Mouse (Mus musculus) bone marrow macrophage, adult 2 months (primary cell): ENCODE results near the gene Aldh1l2. TPM values are rescaled to one million over a fixed set of nuclear protein-coding genes. Genes with fewer than 3 reads are reported as not detected.

Experiments
- H3K27ac ChIP-seq: 2 replicates; pipeline ENCODE4 v1.5.1; 2012; ENCODE audit warnings: low read depth, low read length; ENCODE audit not compliant: insufficient read depth
- H3K4me1 ChIP-seq: 2 replicates; pipeline ENCODE4 v1.6.1; 2012; ENCODE audit warnings: low read length; ENCODE audit not compliant: control insufficient read depth, insufficient read depth
- H3K4me3 ChIP-seq: 2 replicates; pipeline ENCODE4 v1.5.1; 2012; ENCODE audit warnings: mild to moderate bottlenecking, low read length, moderate library complexity; ENCODE audit not compliant: insufficient read depth
- CTCF ChIP-seq: IDR thresholded peaks from 2 replicates; pipeline ENCODE4 v1.5.1; 2012; ENCODE audit warnings: low read depth, mild to moderate bottlenecking, low read length, moderate library complexity
- POLR2A ChIP-seq: IDR thresholded peaks from 2 replicates; pipeline ENCODE4 v1.6.1; 2012; ENCODE audit warnings: mild to moderate bottlenecking, low read depth, low read length, borderline replicate concordance
- polyA plus RNA-seq: library from polyadenylated mRNA; stranded (reverse); fragments of >200 nt; gene quantifications from 2 replicates; pipeline ENCODE4 v1.2.4, GENCODE M21; 2012; ENCODE audit not compliant: missing spikeins, insufficient read depth, insufficient read length

The Aldh1l2 gene
- polyA plus RNA-seq, 1 experiment, result 1.2 TPM

DNA sequence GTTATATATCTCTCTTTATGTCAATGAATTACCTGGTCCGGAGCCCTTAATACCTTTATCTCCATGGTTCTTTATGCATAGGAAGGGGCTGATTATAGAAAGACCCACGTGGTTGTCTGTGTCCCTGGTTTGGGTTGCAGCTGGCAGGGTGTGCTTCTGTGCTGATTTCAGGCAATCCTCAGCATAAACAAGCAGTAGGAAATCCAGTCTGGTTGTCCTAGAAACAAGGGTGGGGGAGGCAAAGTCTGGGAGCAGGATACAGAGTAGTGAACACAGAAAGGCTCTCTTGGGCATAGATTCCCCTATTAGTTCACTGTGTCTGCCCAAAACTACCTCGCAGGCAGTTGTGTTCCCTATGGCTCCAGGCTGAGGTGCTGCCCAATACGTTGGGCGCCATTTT is 56.7 kb downstream of the Aldh1l2 start:
- Histone ChIP-seq H3K4me1 (no peaks in the 10 kb centered on the region), H3K27ac (no peak overlapping the region), H3K4me3 (no peak overlapping the region)
- TF ChIP-seq POLR2A, result no peak
- TF ChIP-seq CTCF, result no peak

DNA sequence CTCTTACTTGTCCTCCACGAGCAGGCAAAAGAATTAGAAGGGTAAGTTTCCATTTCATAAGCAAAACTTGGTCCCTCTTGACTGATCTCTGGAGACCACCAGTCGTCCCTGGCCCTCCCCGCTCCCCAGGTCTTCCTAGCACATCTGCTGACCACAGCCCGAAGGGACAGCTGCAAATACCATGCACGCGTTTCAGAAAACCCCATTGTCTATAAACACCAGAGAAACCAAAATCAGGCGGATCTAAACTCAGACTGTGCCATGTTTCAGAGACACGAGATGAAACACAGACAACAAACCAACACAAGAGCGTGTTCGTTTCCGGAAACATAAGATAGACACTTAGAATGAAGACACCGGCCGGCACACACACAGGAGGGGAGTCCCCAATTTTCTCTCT is 58.7 kb downstream of the Aldh1l2 start:
- Histone ChIP-seq H3K4me1 (no peaks in the 10 kb centered on the region), H3K27ac (no peak overlapping the region), H3K4me3 (no peak overlapping the region)
- no peak for TF ChIP-seq CTCF
- TF ChIP-seq POLR2A, result no peak

DNA sequence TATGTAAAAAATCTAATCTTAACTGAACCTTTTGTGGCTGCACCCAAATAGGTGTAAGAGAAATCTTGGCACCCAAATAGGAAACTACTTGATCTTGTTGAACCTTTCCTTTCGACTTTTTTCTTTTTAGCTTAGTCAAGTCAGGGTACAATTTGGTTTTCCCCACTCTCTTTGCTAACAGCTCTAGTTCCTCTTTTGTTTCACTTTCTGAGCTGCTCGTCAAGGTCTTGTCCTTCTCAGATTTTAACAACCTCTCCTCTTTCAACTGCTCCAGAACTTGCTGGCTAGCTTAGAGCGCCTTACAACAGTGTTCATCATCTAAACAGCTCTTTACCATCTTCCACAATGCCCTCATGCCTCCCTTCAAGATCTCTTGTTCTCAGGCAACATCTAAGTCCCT is 76.4 kb downstream of the Aldh1l2 start:
- H3K4me3 ChIP-seq, result no peak overlapping the region
- H3K27ac ChIP-seq, result no peak overlapping the region
- no peaks in the 10 kb centered on the region for H3K4me1 ChIP-seq
- no peak for TF ChIP-seq POLR2A
- TF ChIP-seq CTCF, result no peak

GRCm38 (mm10) chr10:83448582-83448981 is 85.4 kb downstream of the Aldh1l2 start:
- no peaks in the 10 kb centered on the region for H3K4me1 ChIP-seq
- no peak overlapping the region for H3K4me3 ChIP-seq
- no peak overlapping the region for H3K27ac ChIP-seq
- TF ChIP-seq POLR2A (no peak), CTCF (no peak)

Other genes starting within 250 kb of the Aldh1l2 start
- 18.8 and 20.4 TPM in 2 replicates for gene Slc41a2, start 196.3 kb downstream of the Aldh1l2 start, polyA plus RNA-seq
- 0.54 and 0.61 TPM in 2 replicates for gene D10Wsu102e, start 173.9 kb downstream of the Aldh1l2 start, polyA plus RNA-seq
- 68.2 and 68.3 TPM in 2 replicates for gene Washc4, start 9.6 kb upstream of the Aldh1l2 start, polyA plus RNA-seq
- 121 and 142 TPM in 2 replicates for gene Appl2, start 114.6 kb upstream of the Aldh1l2 start, polyA plus RNA-seq
- gene 1500009L16Rik, start 188.7 kb upstream of the Aldh1l2 start, polyA plus RNA-seq, result not detected in 2 replicates